In the genomic region with DNA sequence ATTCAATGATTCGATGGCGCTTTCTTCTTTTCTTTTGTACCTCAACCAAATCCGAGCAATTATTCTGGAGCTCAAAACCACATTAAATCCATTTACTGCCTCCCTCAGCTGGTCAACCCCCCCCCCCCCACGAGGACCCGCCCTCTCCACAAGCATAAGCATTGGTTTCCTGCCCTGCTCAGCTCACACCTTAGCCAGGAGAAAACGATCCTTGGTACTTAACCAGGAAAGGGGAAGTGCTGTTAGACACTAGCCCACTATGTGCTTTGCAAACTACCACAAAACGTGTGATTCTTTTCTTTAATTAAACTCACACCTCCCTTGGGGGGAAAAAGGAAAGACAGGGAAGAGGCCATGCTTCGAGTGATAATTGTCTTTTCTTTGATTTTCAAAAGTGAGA, we compare ENCODE assay signal across 12 mouse cellular contexts.
DNase-seq lines count a peak whose midpoint lies in the region; ATAC-seq and TF ChIP-seq lines count a peak whose summit lies in the region.
"Had no signal": no experiment of that assay in that cellular context is flagged by ENCODE, and none has a peak within 500 bp of the region (broad histone marks: within the 10 kb centered on the region; RNA-seq: fewer than 3 reads in every experiment).

No protein-coding gene starts in this region.

- H3K36me3 ChIP-seq in forebrain, embryonic 13.5 days (ENCODE audit: poor library complexity, severe bottlenecking): no peaks in the 10 kb centered on the region
- H3K36me3 ChIP-seq in forebrain, postnatal 0 days (ENCODE audit: insufficient read depth): no peaks in the 10 kb centered on the region
- H3K36me3 ChIP-seq in hindbrain, embryonic 14.5 days (replicated peaks; ENCODE audit: control insufficient read depth, insufficient read depth): no peaks in the 10 kb centered on the region
- H3K36me3 ChIP-seq in hindbrain, embryonic 13.5 days: no peaks in the 10 kb centered on the region
- H3K36me3 ChIP-seq in midbrain, embryonic 15.5 days (replicated peaks): no peaks in the 10 kb centered on the region
- H3K36me3 ChIP-seq in midbrain, embryonic 10.5 days: no peaks in the 10 kb centered on the region
- no peaks in the 10 kb centered on the region for H3K36me3 ChIP-seq in limb, embryonic 15.5 days
- H3K36me3 ChIP-seq: forebrain, embryonic 12.5 days; G1E; liver, embryonic 12.5 days had no signal

- H3K9ac ChIP-seq in forebrain, embryonic 13.5 days: no peak overlapping the region
- H3K9ac ChIP-seq in forebrain, postnatal 0 days: no peak overlapping the region
- no peak overlapping the region for H3K9ac ChIP-seq in hindbrain, embryonic 14.5 days
- H3K9ac ChIP-seq in hindbrain, embryonic 13.5 days: no peak overlapping the region
- H3K9ac ChIP-seq in midbrain, embryonic 15.5 days: no peak overlapping the region
- no peak overlapping the region for H3K9ac ChIP-seq in limb, embryonic 15.5 days
- H3K9ac ChIP-seq: forebrain, embryonic 12.5 days; liver, embryonic 12.5 days had no signal

- no peak for TF ChIP-seq CTCF in forebrain, postnatal 0 days (IDR thresholded peaks at IDR 0.05; ENCODE audit: low read depth)

- no peak overlapping the region for H3K4me3 ChIP-seq in forebrain, embryonic 13.5 days
- H3K4me3 ChIP-seq in forebrain, postnatal 0 days (ENCODE audit: low read depth, low read length): no peak overlapping the region
- H3K4me3 ChIP-seq in hindbrain, embryonic 14.5 days (replicated peaks; ENCODE audit: low read length): no peak overlapping the region
- H3K4me3 ChIP-seq in hindbrain, embryonic 13.5 days: no peak overlapping the region
- H3K4me3 ChIP-seq in midbrain, embryonic 15.5 days: no peak overlapping the region
- no peak overlapping the region for H3K4me3 ChIP-seq in midbrain, embryonic 10.5 days
- 0 out of 2 replicates have a peak overlapping the region, but pooled peaks have one; percentile 29 for H3K4me3 ChIP-seq in limb, embryonic 15.5 days
- H3K4me3 ChIP-seq: forebrain, embryonic 12.5 days; liver, embryonic 12.5 days had no signal

- H3K4me2 ChIP-seq in forebrain, embryonic 13.5 days: no peak overlapping the region
- no peak overlapping the region for H3K4me2 ChIP-seq in forebrain, postnatal 0 days (ENCODE audit: low read depth)
- peak overlapping the region; percentile 47; the same call in 1 of the 2 replicates for H3K4me2 ChIP-seq in hindbrain, embryonic 14.5 days (replicated peaks)
- H3K4me2 ChIP-seq in hindbrain, embryonic 13.5 days: no peak overlapping the region
- H3K4me2 ChIP-seq in midbrain, embryonic 15.5 days: 0 out of 2 replicates have a peak overlapping the region, but pooled peaks have one; percentile 31
- no peak overlapping the region for H3K4me2 ChIP-seq in limb, embryonic 15.5 days

- no peaks in the 10 kb centered on the region for H3K9me3 ChIP-seq in forebrain, embryonic 13.5 days (replicated peaks)
- no peaks in the 10 kb centered on the region for H3K9me3 ChIP-seq in forebrain, postnatal 0 days (ENCODE audit: low read length)
- H3K9me3 ChIP-seq in hindbrain, embryonic 14.5 days (ENCODE audit: control insufficient read depth, low read length): no peaks in the 10 kb centered on the region
- H3K9me3 ChIP-seq in hindbrain, embryonic 13.5 days: no peaks in the 10 kb centered on the region
- no peaks in the 10 kb centered on the region for H3K9me3 ChIP-seq in midbrain, embryonic 15.5 days
- no peaks in the 10 kb centered on the region for H3K9me3 ChIP-seq in midbrain, embryonic 10.5 days (replicated peaks)
- H3K9me3 ChIP-seq in limb, embryonic 15.5 days: no peaks in the 10 kb centered on the region
- H3K9me3 ChIP-seq: forebrain, embryonic 12.5 days; liver, embryonic 12.5 days had no signal

- WGBS in forebrain, embryonic 13.5 days: 47% methylated on average over 8 of the region's 8 CpGs
- WGBS in forebrain, postnatal 0 days: 52% methylated on average over 8 of the region's 8 CpGs
- 55% methylated on average over 8 of the region's 8 CpGs for WGBS in hindbrain, embryonic 14.5 days
- 53% methylated on average over 8 of the region's 8 CpGs for WGBS in hindbrain, embryonic 13.5 days
- WGBS in midbrain, embryonic 15.5 days: 55% methylated on average over 8 of the region's 8 CpGs
- WGBS in midbrain, embryonic 10.5 days: 60% methylated on average over 8 of the region's 8 CpGs
- WGBS in limb, embryonic 15.5 days: 36% methylated on average over 8 of the region's 8 CpGs

- no peaks in the 10 kb centered on the region for H3K4me1 ChIP-seq in forebrain, embryonic 13.5 days
- no peaks in the 10 kb centered on the region for H3K4me1 ChIP-seq in forebrain, postnatal 0 days (ENCODE audit: insufficient read depth)
- H3K4me1 ChIP-seq in hindbrain, embryonic 14.5 days (replicated peaks; ENCODE audit: control insufficient read depth, insufficient read depth, low read length): 0 out of 2 replicates have a peak, but pooled peaks cover 3% of the 10 kb centered on the region
- H3K4me1 ChIP-seq in hindbrain, embryonic 13.5 days (replicated peaks): peaks cover 6% of the 10 kb centered on the region; the same call in 1 of the 2 replicates
- H3K4me1 ChIP-seq in midbrain, embryonic 15.5 days: peaks cover 11% of the 10 kb centered on the region
- peaks cover 8% of the 10 kb centered on the region; the same call in 1 of the 2 replicates for H3K4me1 ChIP-seq in midbrain, embryonic 10.5 days
- no peaks in the 10 kb centered on the region for H3K4me1 ChIP-seq in limb, embryonic 15.5 days
- H3K4me1 ChIP-seq: liver, embryonic 12.5 days had no signal

- H3K27ac ChIP-seq in forebrain, embryonic 13.5 days: no peak overlapping the region
- no peak overlapping the region for H3K27ac ChIP-seq in forebrain, postnatal 0 days (ENCODE audit: low read depth, low read length)
- no peak overlapping the region for H3K27ac ChIP-seq in hindbrain, embryonic 14.5 days
- no peak overlapping the region for H3K27ac ChIP-seq in hindbrain, embryonic 13.5 days
- no peak overlapping the region for H3K27ac ChIP-seq in midbrain, embryonic 15.5 days
- H3K27ac ChIP-seq in midbrain, embryonic 10.5 days (replicated peaks): no peak overlapping the region
- H3K27ac ChIP-seq in limb, embryonic 15.5 days: no peak overlapping the region
- H3K27ac ChIP-seq: forebrain, embryonic 12.5 days; liver, embryonic 12.5 days had no signal

- 0 out of 2 replicates have a peak, but pooled peaks cover 9% of the 10 kb centered on the region for H3K27me3 ChIP-seq in forebrain, embryonic 13.5 days
- peaks cover 8% of the 10 kb centered on the region; the same call in 1 of the 2 replicates for H3K27me3 ChIP-seq in forebrain, postnatal 0 days (ENCODE audit: insufficient read depth, low read length)
- 0 out of 2 replicates have a peak, but pooled peaks cover 4% of the 10 kb centered on the region for H3K27me3 ChIP-seq in hindbrain, embryonic 14.5 days (ENCODE audit: control insufficient read depth, insufficient read depth, low read length)
- H3K27me3 ChIP-seq in hindbrain, embryonic 13.5 days: peaks cover 16% of the 10 kb centered on the region
- H3K27me3 ChIP-seq in midbrain, embryonic 15.5 days (replicated peaks): peaks cover 6% of the 10 kb centered on the region; the same call in 1 of the 2 replicates
- H3K27me3 ChIP-seq in midbrain, embryonic 10.5 days (ENCODE audit: low read depth, poor library complexity, severe bottlenecking): peaks cover 29% of the 10 kb centered on the region
- H3K27me3 ChIP-seq in limb, embryonic 15.5 days: peaks cover 19% of the 10 kb centered on the region

- no peak for DNase-seq in forebrain, postnatal 0 days
- no peak for DNase-seq in hindbrain, embryonic 14.5 days (ENCODE audit: low spot score)
- no peak for DNase-seq in midbrain, embryonic 10.5 days (ENCODE audit: low spot score)
- no peak for DNase-seq in lung, postnatal 14 days

- ATAC-seq in forebrain, embryonic 13.5 days: peak; percentile 25; the same call in 1 of the 2 replicates
- no peak for ATAC-seq in forebrain, postnatal 0 days
- no peak for ATAC-seq in hindbrain, embryonic 14.5 days (ENCODE audit: low FRiP score)
- ATAC-seq in hindbrain, embryonic 13.5 days (ENCODE audit: low FRiP score): no peak
- peak; percentile 26; the same call in 1 of the 2 replicates for ATAC-seq in midbrain, embryonic 15.5 days (replicated peaks)
- ATAC-seq in limb, embryonic 15.5 days (ENCODE audit: insufficient number of reproducible peaks, low FRiP score, low TSS enrichment, low read depth): no peak
- ATAC-seq: activated CD4-positive, CD25-positive, alpha-beta regulatory T cell, adult 4 months; liver, embryonic 12.5 days had no signal

Comparison
In these comparisons a context has a peak if more than half of its experiments do, and no peak if none do; other contexts are left out.
1. ATAC-seq: peak in forebrain, embryonic 13.5 days (single experiment) and midbrain, embryonic 15.5 days (single experiment); none in forebrain, postnatal 0 days (single experiment), hindbrain, embryonic 14.5 days (single experiment), hindbrain, embryonic 13.5 days (single experiment) and limb, embryonic 15.5 days (single experiment).
2. H3K4me2 ChIP-seq: peak in hindbrain, embryonic 14.5 days (single experiment) and midbrain, embryonic 15.5 days (single experiment); none in forebrain, embryonic 13.5 days (single experiment), forebrain, postnatal 0 days (single experiment), hindbrain, embryonic 13.5 days (single experiment) and limb, embryonic 15.5 days (single experiment).